Mouse (Mus musculus) thymus, adult 18-20 months (tissue): ENCODE measurements around the gene Olfr1311.
"Not testable (repeated sequence)": the region's sequence is repeated elsewhere in the genome, so short reads cannot be mapped to it uniquely, and the experiment has no call there.

Experiments
- DNase-seq, 2 experiments: peaks; one replicate each; pipeline ENCODE4 v3.0.0; 2022; ENCODE audit warnings: mixed read lengths in 2 of 2

Gene Olfr1311

GRCm38 (mm10) chr2:112024312-112024711, at the start of gene Olfr1311:
Gene Olfr1311, minus strand, starts transcription at chr2:112024412.
- DNase-seq, result no peak

DNA sequence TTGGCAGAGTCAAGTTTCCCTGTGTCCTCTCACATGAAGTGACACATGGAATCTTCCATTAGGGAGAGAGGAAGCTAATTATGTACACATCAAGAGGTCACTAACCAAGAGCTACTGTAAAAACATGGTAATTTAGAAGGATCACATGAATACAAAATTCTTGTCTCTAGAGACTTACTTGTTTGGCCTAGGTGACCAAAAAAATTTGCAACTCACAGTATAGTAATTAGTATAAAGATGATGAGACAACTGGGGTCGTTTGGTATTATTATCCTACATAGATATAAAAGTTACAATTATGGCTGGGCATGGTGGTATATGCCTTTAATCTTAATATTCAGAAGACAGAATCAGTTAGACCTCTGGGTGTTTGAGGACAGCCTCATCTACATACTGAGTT, 25.9 kb upstream of the Olfr1311 start, which contains the start of gene Olfr1312:
TSS of gene Olfr1312 (minus strand) at position 101 of the 400 bp plus-strand sequence.
- no peak for DNase-seq

DNA sequence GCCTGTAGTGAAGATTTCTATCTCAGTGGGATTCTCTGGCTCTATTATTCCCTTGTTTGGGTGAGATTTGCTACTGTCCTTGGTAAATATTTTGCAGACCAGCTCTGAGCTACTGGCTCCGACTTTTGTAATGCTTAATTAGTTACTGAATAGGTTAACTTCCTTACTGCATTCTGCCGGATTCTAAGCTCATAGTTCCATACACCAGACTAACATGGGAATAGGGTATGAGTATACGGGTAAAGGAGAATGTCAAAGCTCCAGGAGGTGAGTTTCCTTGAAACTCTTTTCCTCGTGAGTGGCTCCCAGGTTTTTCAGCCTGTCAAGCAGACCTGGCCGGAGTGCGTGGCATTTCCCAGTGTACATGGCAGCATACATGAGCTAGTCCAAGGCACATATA, 2.8 kb upstream of the Olfr1311 start:
- not testable (repeated sequence) for DNase-seq

- DNase-seq, result no peak
These were observed 9.3 kb downstream of the Olfr1311 start for GRCm38 (mm10) chr2:112014900-112015299.

DNA sequence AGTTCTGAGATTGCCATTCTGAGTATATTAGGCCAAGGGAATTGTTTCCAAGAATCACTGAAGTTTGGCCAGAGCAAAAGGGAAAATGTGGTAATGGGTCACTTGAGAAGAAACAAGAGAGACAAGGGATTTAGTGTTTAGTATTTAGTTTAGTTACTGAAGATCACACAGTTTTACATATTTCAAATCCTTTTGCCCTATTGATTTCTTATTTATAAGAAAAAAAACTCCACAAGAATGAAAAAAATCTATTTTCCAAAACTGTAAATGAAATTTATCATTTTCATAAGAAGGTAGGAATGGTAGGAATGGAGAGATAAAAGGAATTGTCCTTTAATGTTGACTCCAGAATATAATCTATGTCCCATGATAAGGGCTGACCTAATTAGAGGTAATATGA, 11.6 kb downstream of the Olfr1311 start, which contains the start of gene Olfr1310:
TSS of gene Olfr1310 (minus strand) at position 101 of the 400 bp plus-strand sequence.
- no peak for DNase-seq

- no peak for DNase-seq
These were observed 34.0 kb downstream of the Olfr1311 start, which contains the start of gene Olfr1309 for GRCm38 (mm10) chr2:111990181-111990580. Gene Olfr1309, minus strand, starts transcription at chr2:111990281.
